Mouse (Mus musculus): ENCODE data around the gene 6030458C11Rik.

DNA sequence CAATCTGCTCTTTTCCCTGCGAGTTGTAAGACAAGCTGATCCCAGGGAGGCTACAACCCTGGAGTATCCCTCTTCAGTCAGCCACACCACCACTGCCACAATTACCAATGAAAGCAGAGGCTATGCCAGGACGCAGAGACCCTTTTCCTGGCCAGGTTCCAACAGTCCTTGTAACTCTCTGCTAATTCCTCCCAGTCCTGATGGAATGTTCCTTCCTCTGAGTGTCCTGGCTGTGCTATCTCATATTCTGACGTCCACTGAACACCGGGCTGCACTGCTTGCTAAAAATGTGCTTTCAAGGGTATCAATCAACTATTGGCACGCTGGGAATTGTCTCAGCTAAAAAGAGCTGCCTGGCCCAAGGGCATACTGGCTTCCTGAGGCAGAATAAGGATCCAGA lies 66.0 kb downstream of the 6030458C11Rik start:
- no peak for TF ChIP-seq POLR2A (IDR thresholded peaks at IDR 0.05; ENCODE audit: borderline replicate concordance, extremely low read depth, insufficient read depth, insufficient read length, poor library complexity, severe bottlenecking)
- no peak for TF ChIP-seq CTCF (IDR thresholded peaks at IDR 0.05; ENCODE audit: borderline replicate concordance, extremely low read depth, insufficient read depth, insufficient read length)
